Mouse (Mus musculus) G1E (cell line): ENCODE measurements around the gene Sppl3. TPM values are rescaled to one million over a fixed set of nuclear protein-coding genes. Genes with fewer than 3 reads are reported as not detected.

Experiments
- ATAC-seq: 2 replicates; pipeline ENCODE4 v1.8.0; 2016; ENCODE audit warnings: mild to moderate bottlenecking; ENCODE audit not compliant: insufficient number of reproducible peaks, poor library complexity, low FRiP score, severe bottlenecking; ENCODE audit errors: extremely low read depth
- DNase-seq: peaks from one replicate; pipeline ENCODE4 v3.0.0; 2012; ENCODE audit warnings: low spot score
- H3K27me3 ChIP-seq: 2 replicates; pipeline ENCODE4 v1.6.1; 2012; ENCODE audit warnings: mild to moderate bottlenecking, low read length, inconsistent platforms; ENCODE audit not compliant: insufficient read depth
- H3K36me3 ChIP-seq: replicated peaks from 2 replicates; pipeline ENCODE3; 2012; ENCODE audit warnings: mild to moderate bottlenecking, inconsistent platforms
- H3K4me1 ChIP-seq: 2 replicates; pipeline ENCODE4 v1.6.1; 2012; ENCODE audit warnings: low read depth, low read length, inconsistent platforms, mixed read lengths; ENCODE audit not compliant: insufficient read depth
- H3K4me3 ChIP-seq: 2 replicates; pipeline ENCODE4 v1.5.1; 2012; ENCODE audit warnings: low read depth, mild to moderate bottlenecking, inconsistent platforms, low read length, moderate library complexity, mixed read lengths
- H3K9me3 ChIP-seq: replicated peaks from 2 replicates; pipeline ENCODE4 v1.6.1; 2012; ENCODE audit warnings: inconsistent platforms
- CTCF ChIP-seq: IDR thresholded peaks from 2 replicates; pipeline ENCODE4 v1.5.1; 2012; ENCODE audit warnings: low read depth, low read length, inconsistent platforms, mixed read lengths
- GATA1 ChIP-seq: IDR thresholded peaks from 2 replicates; pipeline ENCODE4 v1.6.1; 2012; ENCODE audit warnings: borderline replicate concordance, low read length, inconsistent platforms, mixed read lengths
- GATA2 ChIP-seq: IDR thresholded peaks from 2 replicates; pipeline ENCODE4 v1.6.1; 2012; ENCODE audit warnings: low read depth, low read length, inconsistent platforms, borderline replicate concordance
- POLR2AphosphoS5 ChIP-seq: IDR thresholded peaks from 2 replicates; pipeline ENCODE4 v1.6.1; 2012; ENCODE audit warnings: low read depth, low read length, inconsistent platforms; ENCODE audit not compliant: insufficient replicate concordance
- TAL1 ChIP-seq: conservative IDR thresholded peaks from 2 replicates; pipeline ENCODE4 v1.6.1; 2012; ENCODE audit warnings: low read depth, low read length, inconsistent platforms, mixed read lengths
- polyA plus RNA-seq: library from polyadenylated mRNA; stranded (reverse); fragments of >175 nt; gene quantifications from 2 replicates; pipeline ENCODE4 v1.2.3, GENCODE M21; 2012
- total RNA-seq, 2 experiments: library from RNA; stranded (forward) in 1 of 2; stranded (reverse) in 1 of 2; fragments of 200-1000 nt in 1 of 2; fragments of >200 nt in 1 of 2; fragmentation: Nextera tagmentation in 1 of 2; gene quantifications; 2 replicates each; pipeline ENCODE4 v1.2.3; 2014 to 2017

Gene Sppl3
- total and polyA plus RNA-seq, 3 experiments = 29.5 to 69.2 (median 35.9) TPM

DNA sequence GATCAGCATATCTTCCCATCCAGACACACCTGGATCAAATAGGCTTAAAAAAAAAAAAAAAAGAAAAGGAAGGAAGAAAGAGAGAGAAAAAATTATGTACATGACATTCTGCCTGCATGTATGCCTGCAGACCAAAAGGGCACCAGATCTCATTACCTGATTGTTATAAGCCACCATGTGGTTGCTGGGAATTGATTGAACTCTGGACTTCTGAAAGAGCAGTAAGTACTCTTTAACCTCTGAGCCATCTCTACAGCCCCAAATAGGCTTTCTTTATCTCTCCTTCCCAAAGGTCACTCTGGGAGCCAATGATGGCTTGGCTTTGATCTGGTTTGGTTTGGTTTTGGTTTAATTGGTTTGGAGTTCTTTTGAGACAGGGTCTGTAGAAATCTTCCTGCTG is 25.9 kb upstream of the Sppl3 start:
- Histone ChIP-seq H3K9me3 (peaks cover 4% of the 10 kb centered on the region; the same call in 1 of the 2 replicates), H3K4me3 (no peak overlapping the region), H3K4me1 (peaks cover 11% of the 10 kb centered on the region), H3K27me3 (peaks cover 8% of the 10 kb centered on the region; the same call in 1 of the 2 replicates), H3K36me3 (no peaks in the 10 kb centered on the region)
- no peak for DNase-seq
- no peak for TF ChIP-seq TAL1
- TF ChIP-seq GATA2 = no peak
- TF ChIP-seq CTCF = no peak
- no peak for TF ChIP-seq POLR2AphosphoS5
- no peak for TF ChIP-seq GATA1
- no peak for ATAC-seq

DNA sequence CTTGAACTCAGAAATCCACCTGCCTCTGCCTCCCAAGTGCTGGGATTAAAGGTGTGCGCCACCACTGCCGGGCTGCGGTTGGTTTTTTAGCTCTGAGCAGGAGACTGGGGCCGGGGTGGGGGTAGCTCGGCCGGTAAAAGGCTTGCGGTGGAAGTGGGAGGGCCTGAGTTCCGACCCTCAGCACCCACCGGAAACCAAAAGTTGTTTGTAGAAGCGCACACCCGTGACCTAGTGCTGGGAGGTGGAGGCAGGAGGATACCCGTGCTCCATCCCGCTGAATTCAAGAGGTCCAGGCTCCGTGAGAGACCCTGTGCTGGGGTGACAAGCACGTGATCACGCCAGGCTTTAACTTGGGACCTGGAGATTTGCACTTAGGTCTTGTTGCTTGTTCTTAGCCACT is 14.5 kb upstream of the Sppl3 start:
- peaks cover 54% of the 10 kb centered on the region for H3K27me3 ChIP-seq
- H3K4me3 ChIP-seq = no peak overlapping the region
- ATAC-seq (no peak), DNase-seq (no peak)
- no peaks in the 10 kb centered on the region for H3K36me3 ChIP-seq
- H3K4me1 ChIP-seq = peaks cover 9% of the 10 kb centered on the region; the same call in 1 of the 2 replicates
- TF ChIP-seq GATA1 = no peak
- TF ChIP-seq GATA2 = no peak
- no peaks in the 10 kb centered on the region for H3K9me3 ChIP-seq

DNA sequence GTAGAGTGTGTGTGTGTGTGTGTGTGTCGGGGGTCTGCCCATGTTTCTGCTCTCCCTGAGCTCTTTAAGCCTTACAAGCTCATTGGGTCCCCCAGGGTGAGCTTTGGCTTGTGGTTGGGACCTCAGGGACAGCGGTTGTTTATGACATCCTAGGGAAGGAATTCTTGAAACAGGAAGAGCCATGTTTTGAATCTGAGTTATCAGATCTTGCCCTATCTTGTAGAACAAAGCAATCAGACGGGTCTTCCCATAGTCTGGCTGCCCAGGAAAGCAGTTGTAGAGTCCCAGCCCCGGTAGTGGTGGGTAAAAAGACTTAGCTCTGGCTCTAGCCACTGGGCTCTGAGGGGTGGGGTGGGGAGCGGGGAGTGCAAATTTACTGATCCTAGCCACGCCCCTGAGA is 13.6 kb upstream of the Sppl3 start:
- Histone ChIP-seq H3K4me3 (no peak overlapping the region), H3K27me3 (peaks cover 52% of the 10 kb centered on the region), H3K36me3 (no peaks in the 10 kb centered on the region), H3K9me3 (no peaks in the 10 kb centered on the region), H3K4me1 (peaks cover 9% of the 10 kb centered on the region; the same call in 1 of the 2 replicates)
- DNase-seq (no peak), ATAC-seq (no peak)
- TF ChIP-seq POLR2AphosphoS5 = no peak

DNA sequence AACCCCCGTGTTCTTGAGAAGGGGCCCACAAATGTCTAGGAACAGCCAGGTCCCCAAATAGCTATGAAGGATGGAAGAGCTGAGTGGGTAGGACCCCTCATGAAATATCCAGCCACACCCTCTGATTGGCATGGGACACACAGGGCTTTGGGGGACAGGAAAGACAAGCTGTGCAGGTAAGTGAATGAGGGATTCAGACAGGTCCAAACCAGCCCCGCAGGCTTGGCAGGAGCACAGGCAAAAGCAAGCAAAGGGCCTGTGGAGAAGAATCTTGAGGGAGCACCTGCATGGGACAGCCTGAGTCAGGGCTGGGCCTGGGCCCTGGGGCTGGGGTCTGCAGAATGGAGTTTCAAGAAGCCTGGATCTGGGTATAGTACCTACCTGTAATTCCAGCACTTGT is 10.4 kb upstream of the Sppl3 start:
- H3K9me3 ChIP-seq = no peaks in the 10 kb centered on the region
- peaks cover 74% of the 10 kb centered on the region for H3K27me3 ChIP-seq
- no peak for TF ChIP-seq GATA1
- TF ChIP-seq POLR2AphosphoS5 = no peak
- no peak for TF ChIP-seq TAL1
- no peak for TF ChIP-seq GATA2
- TF ChIP-seq CTCF = no peak
- H3K4me3 ChIP-seq = no peak overlapping the region
- ATAC-seq (no peak), DNase-seq (no peak)
- H3K36me3 ChIP-seq = no peaks in the 10 kb centered on the region
- H3K4me1 ChIP-seq = peaks cover 16% of the 10 kb centered on the region; the same call in 1 of the 2 replicates

DNA sequence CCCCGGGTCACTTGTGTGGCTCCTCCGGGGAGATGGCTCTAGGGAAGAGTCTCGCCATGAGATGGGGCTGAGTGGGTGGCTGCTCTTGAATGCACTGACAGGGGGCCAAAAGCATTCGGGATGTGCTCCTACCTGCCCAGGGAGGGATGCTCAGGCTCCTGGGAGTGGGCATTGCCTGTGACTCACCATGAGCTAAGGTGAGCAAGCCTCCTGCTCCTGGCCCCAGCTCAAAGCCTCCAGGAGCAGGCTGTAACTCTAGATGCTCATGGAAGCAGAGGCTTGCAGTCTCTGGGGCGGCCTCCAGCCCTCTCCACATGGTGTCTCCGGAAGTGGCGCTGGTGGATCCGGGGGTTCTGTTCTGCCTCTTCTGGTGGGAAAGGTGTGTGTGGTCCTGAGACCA is 9.5 kb upstream of the Sppl3 start:
- DNase-seq (no peak), ATAC-seq (no peak)
- no peak overlapping the region for H3K4me3 ChIP-seq
- H3K27me3 ChIP-seq = peaks cover 72% of the 10 kb centered on the region
- TF ChIP-seq GATA1 = no peak
- TF ChIP-seq GATA2 = no peak
- no peak for TF ChIP-seq POLR2AphosphoS5
- TF ChIP-seq TAL1 = no peak
- TF ChIP-seq CTCF = no peak
- H3K9me3 ChIP-seq = no peaks in the 10 kb centered on the region
- peaks cover 16% of the 10 kb centered on the region; the same call in 1 of the 2 replicates for H3K4me1 ChIP-seq
- no peaks in the 10 kb centered on the region for H3K36me3 ChIP-seq

DNA sequence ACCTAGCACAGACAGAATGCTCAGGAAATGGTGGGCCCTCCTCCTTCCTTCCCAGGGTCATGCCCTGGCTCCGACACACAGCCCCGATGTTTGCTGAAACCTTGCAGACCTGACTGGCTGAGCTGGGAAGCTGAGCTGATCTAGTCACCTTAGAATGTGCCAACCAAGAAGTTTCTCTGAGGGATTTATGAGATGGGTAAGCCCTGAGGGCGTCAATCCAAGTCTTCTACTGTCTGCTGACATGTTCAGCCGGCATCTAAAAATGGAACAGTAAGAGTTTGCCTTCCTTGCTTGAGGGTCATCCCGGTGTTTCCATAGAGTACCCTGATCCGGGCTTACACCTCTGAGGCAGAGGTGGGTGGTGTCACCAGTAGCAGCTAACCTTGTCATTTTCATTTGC is 8.2 kb upstream of the Sppl3 start:
- ATAC-seq = no peak
- Histone ChIP-seq H3K9me3 (no peaks in the 10 kb centered on the region), H3K4me3 (no peak overlapping the region)

DNA sequence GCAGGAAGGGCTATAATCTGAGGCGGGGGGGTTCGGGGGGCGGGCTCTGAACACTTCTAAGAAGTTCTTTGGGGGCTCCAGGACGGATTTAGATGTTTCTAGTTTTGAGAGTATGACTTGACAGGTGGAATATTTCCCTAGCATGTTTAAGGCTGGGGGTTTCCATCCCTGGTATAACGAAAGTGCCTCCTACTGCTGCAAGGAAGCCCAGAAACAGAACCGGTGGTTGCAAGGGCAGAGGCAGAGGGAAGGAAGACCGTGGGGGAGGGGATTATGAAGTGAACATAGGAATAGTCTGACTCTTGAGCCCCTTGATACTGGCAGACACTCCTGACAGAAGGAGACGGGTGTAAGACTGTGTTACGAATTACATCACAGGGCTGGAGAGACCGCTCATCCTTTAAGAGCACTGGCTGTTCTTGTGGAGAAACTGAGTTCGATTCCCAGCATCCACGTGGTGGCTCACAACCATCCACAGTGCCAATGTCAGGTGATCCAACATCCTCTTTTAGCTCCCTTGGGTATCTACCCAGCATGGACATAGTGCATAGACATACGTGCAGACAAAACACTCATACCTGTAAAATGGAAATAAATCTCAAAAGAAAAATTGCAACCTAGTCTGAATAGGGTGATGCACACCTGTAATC is 7.6 kb upstream of the Sppl3 start:
- ATAC-seq = no peak
- H3K4me3 ChIP-seq = no peak overlapping the region
- H3K4me1 ChIP-seq = peaks cover 11% of the 10 kb centered on the region; the same call in 1 of the 2 replicates
- no peak for TF ChIP-seq CTCF
- peaks cover 62% of the 10 kb centered on the region for H3K27me3 ChIP-seq
- H3K36me3 ChIP-seq = no peaks in the 10 kb centered on the region
- no peaks in the 10 kb centered on the region for H3K9me3 ChIP-seq
- DNase-seq = no peak

More for the DNA sequence above, 8.2 kb upstream of the Sppl3 start:
- no peak for TF ChIP-seq GATA1
- no peak for DNase-seq
- peaks cover 10% of the 10 kb centered on the region; the same call in 1 of the 2 replicates for H3K4me1 ChIP-seq
- no peaks in the 10 kb centered on the region for H3K36me3 ChIP-seq
- peaks cover 64% of the 10 kb centered on the region for H3K27me3 ChIP-seq
